Mouse (Mus musculus) liver, embryonic 14.5 days (tissue): ENCODE measurements around the gene Rfc5. TPM values are rescaled to one million over a fixed set of nuclear protein-coding genes. Genes with fewer than 3 reads are reported as not detected.
A peak's percentile ranks its signal among the peaks of the same experiment; 100 is the strongest.
"Not testable (repeated sequence)": the region's sequence is repeated elsewhere in the genome, so short reads cannot be mapped to it uniquely, and the experiment has no call there.

Source experiments
- ATAC-seq: fragments of 200-750 bp; cut with Nextera tagmentation; 2 replicates; pipeline ENCODE4 v1.8.0; 2017; ENCODE audit warnings: moderate number of reproducible peaks, mild to moderate bottlenecking, moderate library complexity; ENCODE audit not compliant: insufficient read depth
- DNase-seq, 3 experiments: peaks; one replicate each; pipeline ENCODE4 v3.0.0-alpha.2; 2012 to 2013; ENCODE audit warnings: low read depth in 3 of 3, low spot score in 3 of 3
- H3K27ac ChIP-seq: fragments of 300-500 bp; sonication (generic); 2 replicates; pipeline ENCODE4 v1.5.1; 2014; ENCODE audit warnings: moderate library complexity, mild to moderate bottlenecking, control low read depth, inconsistent platforms
- H3K27me3 ChIP-seq: fragments of 300-500 bp; sonication (generic); 2 replicates; pipeline ENCODE4 v1.6.1; 2014; ENCODE audit warnings: mild to moderate bottlenecking, low read length, moderate library complexity; ENCODE audit not compliant: control insufficient read depth, insufficient read depth
- H3K36me3 ChIP-seq: fragments of 300-500 bp; sonication (generic); replicated peaks from 2 replicates; pipeline ENCODE4 v1.6.1; 2014; ENCODE audit warnings: low read depth; ENCODE audit not compliant: control insufficient read depth, insufficient read depth
- H3K4me1 ChIP-seq, 2 experiments: fragments of 200-500 bp in 1 of 2; fragments of 300-500 bp in 1 of 2; sonication (generic) in 1 of 2; replicated peaks; 2 replicates each; pipeline ENCODE4 v1.6.1; 2012 to 2014; ENCODE audit warnings: antibody characterized with exemption in 1 of 2, inconsistent platforms in 1 of 2, low read length in 1 of 2; ENCODE audit not compliant: control insufficient read depth in 2 of 2, insufficient read depth in 2 of 2
- H3K4me2 ChIP-seq: fragments of 300-500 bp; sonication (generic); 2 replicates; pipeline ENCODE4 v1.6.1; 2014; ENCODE audit warnings: low read depth, mild to moderate bottlenecking, control low read depth, moderate library complexity
- H3K4me3 ChIP-seq, 2 experiments: fragments of 200-500 bp in 1 of 2; fragments of 300-500 bp in 1 of 2; sonication (generic) in 1 of 2; 2 replicates each; pipeline ENCODE4 v1.5.1; 2012 to 2014; ENCODE audit warnings: low read depth in 2 of 2, low read length in 2 of 2, mild to moderate bottlenecking in 2 of 2, control low read depth in 1 of 2, inconsistent platforms in 1 of 2, moderate library complexity in 1 of 2; ENCODE audit not compliant: insufficient read depth in 1 of 2
- H3K9ac ChIP-seq: fragments of 300-500 bp; sonication (generic); replicated peaks from 2 replicates; pipeline ENCODE4 v1.6.1; 2014; ENCODE audit warnings: mild to moderate bottlenecking, control low read depth, moderate library complexity
- H3K9me3 ChIP-seq: fragments of 300-500 bp; sonication (generic); 2 replicates; pipeline ENCODE4 v1.6.1; 2016; ENCODE audit warnings: low read length, mixed read lengths; ENCODE audit not compliant: control insufficient read depth
- CTCF ChIP-seq: IDR thresholded peaks from 2 replicates; pipeline ENCODE4 v1.5.1; 2016; ENCODE audit warnings: antibody characterized with exemption, low read depth, control low read depth
- EP300 ChIP-seq: IDR thresholded peaks from 2 replicates; pipeline ENCODE4 v1.6.1; 2016; ENCODE audit warnings: antibody characterized with exemption, low read depth
- WGBS: fragments of 180-500 bp; shearing (Covaris S2); extraction: QIAGEN DNeasy Blood & Tissue Kit; methylation state at CpG from one replicate; pipeline ENCODE4 v1.1.7; 2014; ENCODE audit not compliant: insufficient replicate concordance; 5-methylcytosine and 5-hydroxymethylcytosine counted together
- polyA plus RNA-seq, 2 experiments: library from polyadenylated mRNA; depleted of rRNA in 1 of 2; stranded (reverse) in 1 of 2; unstranded in 1 of 2; fragments of >200 nt; fragmentation: Nextera tagmentation in 1 of 2; extraction: Ambion mirVana in 1 of 2; gene quantifications; 2 replicates each; pipeline versions ENCODE4 v1.2.1 to v1.2.3; 2012 to 2014

Gene Rfc5
- polyA plus RNA-seq, 2 experiments: 24.1 to 52.2 TPM

DNA sequence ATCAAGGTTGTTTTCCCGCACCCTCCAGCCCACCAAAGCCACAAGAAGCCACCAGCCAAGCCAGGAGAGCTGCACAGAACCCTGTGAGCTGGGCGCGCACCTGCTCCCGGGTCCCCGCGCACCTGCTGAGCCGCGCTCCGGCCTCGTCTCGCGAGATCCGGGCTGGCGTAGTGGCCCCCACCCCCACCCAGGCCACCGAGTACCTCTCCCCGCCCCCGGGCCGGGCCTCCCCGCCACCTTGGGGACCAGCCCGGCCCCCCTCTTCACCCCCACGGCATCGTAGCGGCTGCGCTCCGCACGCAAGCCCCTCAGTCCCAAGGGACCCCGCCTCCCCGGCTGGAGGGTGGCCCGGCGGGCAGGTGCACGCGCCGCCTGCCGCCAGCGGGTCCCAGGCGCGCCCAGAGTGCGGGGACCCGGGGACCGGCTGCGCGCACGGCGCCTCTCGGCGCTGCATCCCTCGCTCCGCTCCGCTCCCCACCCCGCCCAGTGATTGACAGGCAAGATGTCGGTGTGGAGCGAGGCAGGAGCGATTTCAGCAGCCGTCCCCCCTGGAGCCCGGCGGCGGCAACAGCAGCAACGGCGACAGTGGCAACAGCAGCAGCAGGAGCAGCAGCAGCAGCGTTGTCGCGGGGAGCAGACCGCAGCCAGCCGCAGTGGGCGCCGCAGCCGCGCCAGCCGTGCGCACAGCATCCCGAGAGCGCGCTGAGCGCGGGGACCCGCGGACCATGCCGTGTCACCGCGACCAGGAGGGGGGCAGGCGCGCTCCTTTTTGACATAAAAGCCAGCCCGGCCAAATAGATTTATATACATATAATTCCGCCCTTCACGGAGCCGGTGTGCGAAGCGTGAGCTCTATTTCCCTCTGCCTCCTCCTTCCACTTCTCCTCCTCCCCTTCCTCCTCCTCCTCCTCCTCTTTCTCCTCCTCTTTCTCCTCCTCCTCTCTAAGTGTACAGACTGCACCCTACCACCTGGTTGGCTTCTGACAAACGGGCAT is 25.0 kb upstream of the Rfc5 start, which contains the start of gene Ksr2:
Gene Ksr2 (plus strand): TSS at position 494 of the 995 bp plus-strand sequence.
- Histone ChIP-seq H3K9me3 (no peaks in the 10 kb centered on the region), H3K27ac (no peak within 1 kb of the TSS), H3K4me3 (peak within 1 kb of the TSS; percentile 1 to 46; a peak in 3 of 4 replicates), H3K9ac (no peak within 1 kb of the TSS), H3K4me1 (no peaks in the 10 kb centered on the region), H3K36me3 (no peaks in the 10 kb centered on the region), H3K4me2 (peak within 1 kb of the TSS; percentile 57), H3K27me3 (peaks cover 46% of the 10 kb centered on the region)
- WGBS: under 1% methylated on average over 88 of the region's 89 CpGs
- ATAC-seq: no peak
- DNase-seq: no peak
- TF ChIP-seq EP300 (no peak), CTCF (no peak)

- Histone ChIP-seq H3K27me3 (peaks cover 29% of the 10 kb centered on the region), H3K4me3 (no peak overlapping the region), H3K36me3 (no peaks in the 10 kb centered on the region), H3K27ac (no peak overlapping the region), H3K9ac (no peak overlapping the region), H3K4me2 (no peak overlapping the region), H3K4me1 (no peaks in the 10 kb centered on the region), H3K9me3 (no peaks in the 10 kb centered on the region)
- ATAC-seq: no peak
- DNase-seq: no peak
- TF ChIP-seq CTCF: no peak
- no peak for TF ChIP-seq EP300
- 29% methylated on average over 6 of the region's 6 CpGs for WGBS
Observed at GRCm38 (mm10) chr5:117409369-117409768, 20.5 kb upstream of the Rfc5 start.

DNA sequence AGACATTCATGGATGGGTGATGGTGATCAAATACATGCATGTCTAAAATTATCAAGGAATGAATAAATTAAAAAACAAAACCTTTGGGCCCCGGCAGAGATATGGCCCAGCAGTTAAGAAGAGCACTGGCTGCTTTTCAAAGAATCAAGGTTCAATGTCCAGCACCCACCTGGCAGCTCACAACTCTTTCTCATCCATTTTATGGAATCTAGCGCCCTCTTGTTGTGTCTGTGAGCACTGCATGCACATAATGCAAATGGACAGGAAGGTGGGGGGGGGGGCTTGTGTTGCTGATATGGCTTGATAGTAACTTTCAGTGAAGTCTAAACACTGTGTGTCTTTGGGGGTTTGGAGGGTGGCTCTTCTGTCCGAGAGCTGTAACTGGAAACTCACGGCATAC is 19.4 kb upstream of the Rfc5 start:
- DNase-seq: peak in 2 of 3 experiments; percentile 24 to 30
- 48% methylated on average over 4 of the region's 4 CpGs for WGBS
- no peak overlapping the region for H3K9ac ChIP-seq
- H3K4me3 ChIP-seq: no peak overlapping the region
- no peak for ATAC-seq
- H3K36me3 ChIP-seq: no peaks in the 10 kb centered on the region
- TF ChIP-seq EP300 (no peak), CTCF (peak; percentile 72)
- H3K9me3 ChIP-seq: no peaks in the 10 kb centered on the region
- H3K4me1 ChIP-seq: no peaks in the 10 kb centered on the region
- no peak overlapping the region for H3K4me2 ChIP-seq
- peaks cover 17% of the 10 kb centered on the region for H3K27me3 ChIP-seq
- no peak overlapping the region for H3K27ac ChIP-seq

DNA sequence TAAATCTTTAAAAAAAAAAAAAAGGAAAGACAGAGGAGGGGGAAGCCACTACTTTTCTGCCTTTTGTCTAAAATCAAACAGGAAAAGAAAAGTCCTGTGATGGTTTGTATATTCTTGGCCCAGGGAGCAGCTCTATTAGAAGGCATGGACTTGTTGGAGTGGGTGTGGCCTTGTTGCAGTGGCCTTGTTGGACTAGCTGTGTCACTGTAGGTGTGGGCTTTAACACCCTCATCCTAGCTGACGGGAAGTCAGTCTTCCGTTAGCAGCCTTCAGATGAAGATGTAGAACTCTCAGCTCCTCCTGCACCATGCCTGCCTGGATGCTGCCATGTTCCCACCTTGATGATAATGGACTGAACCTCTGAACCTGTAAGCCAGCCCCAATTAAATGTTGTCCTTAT is 15.8 kb upstream of the Rfc5 start:
- 66% methylated on average over 2 of the region's 2 CpGs for WGBS
- H3K4me1 ChIP-seq, H3K9me3 ChIP-seq, H3K4me3 ChIP-seq, H3K27ac ChIP-seq, H3K36me3 ChIP-seq, H3K4me2 ChIP-seq, DNase-seq, ATAC-seq, H3K9ac ChIP-seq, H3K27me3 ChIP-seq: not testable (repeated sequence)

- no peak for DNase-seq
- no peak overlapping the region for H3K27ac ChIP-seq
- H3K27me3 ChIP-seq: no peaks in the 10 kb centered on the region
- H3K4me2 ChIP-seq: no peak overlapping the region
- no peaks in the 10 kb centered on the region for H3K4me1 ChIP-seq
- H3K36me3 ChIP-seq: no peaks in the 10 kb centered on the region
- WGBS: 64% methylated on average over 8 of the region's 8 CpGs
- no peak for ATAC-seq
- H3K4me3 ChIP-seq: no peak overlapping the region
- no peaks in the 10 kb centered on the region for H3K9me3 ChIP-seq
- H3K9ac ChIP-seq: no peak overlapping the region
- TF ChIP-seq EP300: no peak
- TF ChIP-seq CTCF: no peak
Observed at GRCm38 (mm10) chr5:117403609-117404008, 14.8 kb upstream of the Rfc5 start.
